Mouse (Mus musculus): ENCODE results near the gene Sarnp. TPM values are rescaled to one million over a fixed set of nuclear protein-coding genes. Genes with fewer than 3 reads are reported as not detected.
"Not testable (repeated sequence)": the region's sequence is repeated elsewhere in the genome, so short reads cannot be mapped to it uniquely, and the experiment has no call there.

The Sarnp gene
- polyA plus RNA-seq, 1 experiment: 78.5 TPM

- DNase-seq (ENCODE audit: low spot score): peak; percentile 94
These were observed 4.4 kb downstream of the Sarnp start, which contains the start of gene Ormdl2 for GRCm38 (mm10) chr10:128821358-128822056. Gene Ormdl2, minus strand, starts transcription at chr10:128821645.

GRCm38 (mm10) chr10:128822135-128822534, 5.0 kb downstream of the Sarnp start:
- DNase-seq (ENCODE audit: low spot score): no peak

DNA sequence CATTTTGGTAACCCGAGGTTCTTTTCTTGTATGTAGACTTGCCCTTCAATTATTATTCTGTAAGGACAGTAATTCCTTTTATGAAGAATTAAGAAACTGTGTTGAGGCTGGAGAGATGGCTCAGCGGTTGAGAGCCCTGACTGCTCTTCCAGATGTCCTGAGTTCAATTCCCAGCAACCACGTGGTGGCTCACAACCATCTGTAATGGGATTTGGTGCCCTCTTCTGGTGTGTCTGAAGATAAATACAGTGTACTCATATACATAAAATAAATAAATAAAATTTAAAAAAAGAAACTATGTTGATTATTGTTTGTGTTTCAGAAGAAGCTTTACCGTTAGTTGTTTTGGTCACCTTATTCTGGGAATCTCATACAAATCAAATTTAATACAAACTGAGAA, 6.0 kb downstream of the Sarnp start:
- not testable (repeated sequence) for DNase-seq (ENCODE audit: low spot score)

DNA sequence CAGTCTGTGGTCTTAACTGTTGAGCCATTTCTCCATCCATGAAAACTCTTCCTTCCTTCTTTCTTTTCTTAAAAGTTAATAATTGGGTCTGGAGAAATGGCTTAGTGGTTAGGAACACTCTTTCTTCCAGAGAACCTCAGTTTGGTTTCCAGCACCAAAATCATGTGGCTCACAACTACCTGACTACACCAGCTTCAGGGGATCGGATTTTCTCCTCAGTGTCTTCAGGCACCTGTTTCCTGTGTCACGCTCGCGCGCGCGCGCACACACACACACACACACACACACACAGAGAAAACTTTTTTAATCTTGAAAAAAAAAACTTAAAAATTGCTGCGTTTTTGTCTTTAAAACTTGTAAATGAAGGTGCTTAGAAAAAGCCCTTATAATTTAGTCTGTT, 6.7 kb downstream of the Sarnp start:
- DNase-seq (ENCODE audit: low spot score): no peak

DNA sequence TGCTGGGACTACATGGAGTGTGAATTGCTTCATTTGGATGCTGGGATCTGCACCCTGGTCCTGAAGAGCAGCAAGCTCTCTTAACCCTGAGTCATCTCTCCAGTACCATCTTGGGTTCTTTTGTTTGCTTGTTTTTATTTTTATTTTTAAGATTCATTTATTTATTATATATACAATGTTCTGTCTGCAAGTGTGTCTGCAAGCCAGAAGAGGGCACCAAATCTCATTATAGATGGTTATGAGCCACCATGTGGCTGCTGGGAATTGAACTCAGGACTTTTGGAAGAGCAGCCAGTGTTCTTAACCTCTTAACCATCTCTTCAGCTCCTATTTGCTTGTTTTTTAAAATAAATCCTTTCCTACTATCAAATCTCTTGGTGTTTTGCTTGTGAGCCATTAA, 20.3 kb downstream of the Sarnp start:
- no peak for DNase-seq (ENCODE audit: low spot score)

GRCm38 (mm10) chr10:128839434-128839833, 22.3 kb downstream of the Sarnp start:
- DNase-seq (ENCODE audit: low spot score): no peak

- no peak for DNase-seq (ENCODE audit: low spot score)
These were observed 23.5 kb downstream of the Sarnp start for GRCm38 (mm10) chr10:128840612-128841011.

DNA sequence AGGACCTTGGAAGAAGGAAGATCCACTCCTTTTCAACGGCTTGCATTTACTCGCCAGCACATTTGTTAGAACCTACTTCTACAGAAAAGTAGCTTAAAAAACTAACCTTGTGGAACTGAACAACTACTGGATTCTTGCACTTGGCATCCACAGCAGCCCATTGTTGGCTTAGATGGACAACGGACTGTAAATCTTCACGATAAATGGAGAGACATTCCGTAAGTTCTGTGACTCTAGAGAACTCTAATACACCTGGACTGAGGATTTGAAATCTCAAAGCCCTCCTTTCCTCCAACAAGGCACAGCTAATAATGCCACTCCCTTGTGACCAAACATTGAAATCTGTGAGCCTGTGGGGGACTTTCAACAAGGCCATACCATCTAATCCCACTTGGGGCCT, 26.1 kb downstream of the Sarnp start:
- DNase-seq (ENCODE audit: low spot score): no peak

GRCm38 (mm10) chr10:128845516-128845915, 28.4 kb downstream of the Sarnp start:
- DNase-seq (ENCODE audit: low spot score): no peak

GRCm38 (mm10) chr10:128846664-128847063, 29.5 kb downstream of the Sarnp start:
- DNase-seq (ENCODE audit: low spot score): no peak

DNA sequence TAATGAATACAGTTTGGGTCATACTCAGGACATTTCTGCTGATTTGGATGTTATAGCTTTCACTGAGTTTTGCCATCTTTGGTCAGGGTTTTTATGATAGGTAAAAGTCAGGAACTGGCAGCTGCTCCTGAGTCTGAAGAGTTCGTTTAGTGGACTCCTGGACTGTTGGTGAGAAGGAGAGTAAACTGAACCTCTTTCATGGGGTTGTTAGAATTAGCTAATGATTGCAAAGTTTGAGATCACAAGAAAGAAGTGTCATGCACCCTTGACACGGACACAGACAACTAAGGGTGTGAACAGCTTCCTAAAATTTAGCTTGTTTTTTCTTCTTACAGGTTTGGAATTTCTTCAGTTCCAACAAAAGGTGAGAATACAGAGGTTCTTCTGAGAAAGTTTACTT, 31.3 kb downstream of the Sarnp start:
- DNase-seq (ENCODE audit: low spot score): no peak

GRCm38 (mm10) chr10:128850339-128850738, 33.2 kb downstream of the Sarnp start:
- no peak for DNase-seq (ENCODE audit: low spot score)

- no peak for DNase-seq (ENCODE audit: low spot score)
These were observed 44.0 kb downstream of the Sarnp start for GRCm38 (mm10) chr10:128861176-128861575.

DNA sequence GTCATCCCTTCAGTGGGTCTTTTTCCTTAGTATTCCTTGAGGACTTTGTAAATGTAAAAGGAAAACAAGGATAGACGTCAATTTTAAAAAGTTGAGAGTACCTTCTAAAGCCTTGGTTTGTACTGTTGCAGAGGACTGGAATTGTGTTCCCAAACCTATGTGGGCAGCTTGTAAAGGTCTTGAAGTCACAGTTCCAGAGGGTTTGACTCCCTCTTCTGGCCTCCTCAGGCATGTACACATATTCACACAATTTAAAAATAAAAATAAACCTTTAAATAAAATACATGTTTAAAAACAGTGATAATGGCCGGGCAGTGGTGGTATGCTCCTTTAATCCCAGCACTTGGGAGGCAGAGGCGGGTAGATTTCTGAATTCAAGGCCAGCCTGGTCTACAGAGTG, 48.9 kb downstream of the Sarnp start:
- no peak for DNase-seq (ENCODE audit: low spot score)

- DNase-seq (ENCODE audit: low spot score): no peak
These were observed 49.4 kb downstream of the Sarnp start for GRCm38 (mm10) chr10:128866518-128866917.

- no peak for DNase-seq (ENCODE audit: low spot score)
These were observed 53.2 kb downstream of the Sarnp start for GRCm38 (mm10) chr10:128870341-128870740.

DNA sequence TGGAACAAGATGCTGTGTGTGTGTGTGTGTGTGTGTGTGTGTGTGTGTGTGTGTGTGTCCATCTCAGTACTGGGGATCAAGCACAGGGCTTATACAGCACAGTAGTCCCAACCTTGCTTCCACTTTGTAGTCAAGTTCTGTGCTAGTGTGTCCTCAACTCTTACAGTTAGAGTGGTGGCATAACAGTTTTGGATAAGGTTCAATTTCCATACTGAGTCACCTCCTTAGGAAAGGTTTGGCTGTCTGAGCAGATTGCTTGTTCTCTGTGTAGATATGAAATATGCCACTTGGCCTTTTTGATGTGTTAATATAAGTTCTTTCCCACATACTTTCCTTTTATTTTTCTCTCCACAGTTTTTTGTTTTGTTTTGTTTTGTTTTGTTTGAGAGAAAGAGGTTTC, 61.2 kb downstream of the Sarnp start:
- DNase-seq (ENCODE audit: low spot score): no peak

- DNase-seq (ENCODE audit: low spot score): no peak
These were observed 61.7 kb downstream of the Sarnp start for GRCm38 (mm10) chr10:128878811-128879210.

DNA sequence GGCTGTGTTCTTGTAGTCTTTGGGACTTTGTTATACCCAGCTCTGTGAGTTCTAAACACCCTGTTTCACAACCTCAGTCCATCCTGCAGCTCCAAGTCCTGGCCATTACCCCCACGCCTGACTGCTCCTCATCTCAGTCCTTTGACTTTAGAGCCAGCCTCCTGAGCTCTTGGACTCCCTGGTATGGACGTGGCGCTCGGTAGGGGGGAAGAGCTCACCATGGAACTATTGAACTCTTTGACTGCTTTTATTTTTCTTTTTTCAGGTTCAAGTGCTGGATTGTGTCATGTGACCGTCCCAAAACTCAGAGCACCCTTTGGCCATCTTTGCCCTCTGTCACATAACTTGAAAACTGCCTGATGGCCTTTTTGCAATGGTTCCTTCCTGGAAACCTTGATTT, 64.9 kb downstream of the Sarnp start:
- DNase-seq (ENCODE audit: low spot score): no peak

- no peak for DNase-seq (ENCODE audit: low spot score)
These were observed 72.1 kb downstream of the Sarnp start for GRCm38 (mm10) chr10:128888941-128889827.

GRCm38 (mm10) chr10:128889846-128890245, 72.7 kb downstream of the Sarnp start:
- no peak for DNase-seq (ENCODE audit: low spot score)

DNA sequence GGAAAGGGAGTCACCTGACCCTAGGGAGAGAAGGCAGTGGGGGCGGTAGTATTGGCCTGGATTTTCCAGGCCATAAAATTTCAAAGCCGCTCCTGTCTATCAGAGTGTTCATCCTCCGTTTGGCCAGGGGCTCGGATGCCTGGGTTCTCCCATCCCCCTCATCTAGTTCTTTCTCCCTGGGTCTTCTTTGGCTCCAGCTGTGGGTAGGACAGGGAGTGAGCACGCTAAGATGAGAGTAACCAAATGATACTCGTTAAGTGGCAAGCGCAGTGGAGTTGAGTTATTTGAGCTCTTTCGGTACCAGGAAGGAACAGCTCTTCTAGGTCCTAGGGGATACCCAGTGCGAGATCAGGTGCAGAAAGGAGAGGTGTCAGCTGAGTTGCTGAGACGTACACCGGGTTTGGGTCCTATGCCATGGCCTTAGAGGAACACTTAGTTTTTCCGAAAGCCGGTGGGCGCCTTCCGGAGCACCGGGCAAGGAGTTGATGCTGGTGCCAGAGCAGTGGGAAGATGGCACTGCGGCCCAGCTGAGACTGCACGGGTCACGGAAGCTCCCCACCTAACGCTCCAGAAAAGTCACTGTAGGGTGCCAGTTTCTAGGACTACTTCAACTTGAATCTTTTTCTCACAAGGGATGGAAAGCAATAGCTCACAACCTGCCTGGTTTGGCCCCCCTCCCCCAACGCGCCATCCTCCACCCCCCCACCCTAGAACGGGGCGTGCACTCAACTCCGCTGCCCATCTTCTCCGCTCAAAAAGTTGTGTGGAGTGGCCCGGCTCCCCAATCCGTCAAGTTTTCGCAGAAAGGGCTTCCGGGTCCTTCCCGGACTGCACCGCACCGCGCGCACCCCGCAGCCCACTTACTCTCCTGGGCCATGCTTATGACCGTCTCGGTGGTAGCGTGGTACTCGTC, 73.5 kb downstream of the Sarnp start:
- DNase-seq (ENCODE audit: low spot score): no peak
